Mouse (Mus musculus) ovary, postnatal 14 days (tissue): ENCODE results near the gene Tpx2.

ENCODE experiments used
- DNase-seq: peaks from one replicate; pipeline ENCODE4 v3.0.0; 2022; ENCODE audit warnings: low spot score

Gene Tpx2

DNA sequence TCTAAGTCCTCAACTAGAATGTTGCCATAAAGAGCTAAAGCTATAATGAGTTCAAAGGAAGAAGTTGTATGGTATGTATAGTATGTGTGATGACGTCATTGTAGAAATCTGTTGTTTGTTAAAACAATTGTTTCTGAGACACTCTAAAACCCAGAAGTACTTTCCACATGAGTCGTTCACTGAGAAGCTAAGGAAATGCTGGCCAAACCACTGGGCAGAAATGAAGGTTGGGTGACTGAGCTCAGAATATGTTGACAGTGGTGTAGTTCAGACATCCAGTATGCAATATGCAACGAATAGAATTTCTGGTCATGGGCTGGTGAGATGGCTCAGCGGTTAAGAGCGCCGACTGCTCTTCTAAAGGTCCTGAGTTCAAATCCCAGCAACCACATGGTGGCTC is 15.6 kb downstream of the Tpx2 start:
- no peak for DNase-seq

DNA sequence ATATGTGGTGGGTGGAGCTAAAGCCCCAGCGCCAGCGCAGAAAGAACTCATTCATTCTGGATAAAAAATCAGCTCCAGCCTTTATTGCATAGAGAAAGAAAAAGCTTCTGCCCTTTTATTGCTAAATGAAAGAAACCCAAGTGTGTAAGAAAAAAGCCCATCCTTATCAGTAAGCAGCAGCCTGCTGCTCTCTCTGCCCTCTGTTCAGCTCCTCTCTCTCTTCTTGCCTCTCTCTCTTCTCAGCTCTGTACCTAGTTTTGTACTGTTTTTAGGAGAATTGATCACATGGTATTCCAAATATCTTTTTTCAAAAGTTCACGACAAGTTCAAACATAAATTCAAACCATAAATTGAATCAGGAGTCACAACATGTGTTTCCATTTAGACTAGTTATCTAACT is 30.5 kb downstream of the Tpx2 start:
- no peak for DNase-seq

DNA sequence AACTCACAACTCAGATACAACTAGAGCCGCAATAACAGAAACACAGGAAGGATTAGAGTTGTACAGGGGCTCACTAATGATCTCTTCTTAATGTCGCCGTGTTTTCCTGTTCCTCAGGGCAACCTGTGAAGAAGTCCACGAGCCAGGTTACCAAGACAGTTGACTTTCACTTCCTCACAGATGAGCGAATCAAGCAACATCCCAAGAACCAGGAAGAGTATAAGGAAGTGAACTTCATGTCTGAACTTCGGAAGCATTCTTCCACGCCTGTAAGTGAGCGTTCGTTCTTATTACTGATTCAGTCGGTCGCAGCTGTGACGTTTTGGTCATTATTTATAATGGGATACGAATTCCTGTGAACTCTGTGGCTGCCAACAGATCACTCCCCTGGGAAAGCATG is 33.1 kb downstream of the Tpx2 start:
- DNase-seq: no peak

- DNase-seq: no peak
These were observed 36.4 kb downstream of the Tpx2 start for GRCm38 (mm10) chr2:152884101-152884645.

DNA sequence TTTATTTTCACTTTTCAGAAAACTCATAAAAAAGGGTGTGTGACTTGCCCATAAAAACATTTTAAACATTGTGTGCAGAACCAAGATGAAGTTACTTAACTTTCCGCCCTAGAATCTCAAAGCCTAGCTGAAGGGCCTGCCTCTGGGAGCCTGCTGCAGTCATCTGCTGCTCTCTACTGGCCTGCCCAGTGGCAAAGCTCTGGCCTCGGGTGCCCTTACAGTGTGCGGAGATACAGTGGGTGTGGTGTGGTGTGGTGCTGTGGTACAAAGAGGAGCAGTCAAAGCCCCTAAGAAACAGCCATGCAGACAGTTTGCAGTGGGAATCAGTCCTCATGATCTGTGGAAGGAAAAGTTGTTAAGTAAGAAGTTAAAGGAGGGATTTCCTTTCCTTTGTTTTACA is 39.5 kb downstream of the Tpx2 start:
- no peak for DNase-seq

DNA sequence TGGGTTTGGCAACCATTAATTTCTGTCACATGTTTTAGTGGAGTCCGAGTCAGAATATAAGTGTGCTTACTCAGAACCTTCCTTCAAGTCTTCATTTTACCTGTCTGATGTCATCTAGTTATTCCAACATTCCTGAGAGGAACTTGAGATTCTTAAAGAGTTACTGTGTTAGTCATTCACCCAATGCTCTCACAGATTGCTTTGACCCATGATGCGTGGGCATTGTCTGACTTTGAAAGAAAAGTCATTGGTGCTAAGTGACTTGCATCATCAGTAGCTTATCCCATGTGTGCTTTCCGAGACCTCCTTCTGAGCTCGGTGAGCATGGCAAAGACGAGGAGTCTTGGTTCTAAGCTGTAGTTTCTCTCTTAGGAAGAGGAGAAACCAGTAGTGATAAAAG is 41.0 kb downstream of the Tpx2 start:
- DNase-seq: no peak

- no peak for DNase-seq
These were observed 48.1 kb downstream of the Tpx2 start for GRCm38 (mm10) chr2:152895834-152896233.

DNA sequence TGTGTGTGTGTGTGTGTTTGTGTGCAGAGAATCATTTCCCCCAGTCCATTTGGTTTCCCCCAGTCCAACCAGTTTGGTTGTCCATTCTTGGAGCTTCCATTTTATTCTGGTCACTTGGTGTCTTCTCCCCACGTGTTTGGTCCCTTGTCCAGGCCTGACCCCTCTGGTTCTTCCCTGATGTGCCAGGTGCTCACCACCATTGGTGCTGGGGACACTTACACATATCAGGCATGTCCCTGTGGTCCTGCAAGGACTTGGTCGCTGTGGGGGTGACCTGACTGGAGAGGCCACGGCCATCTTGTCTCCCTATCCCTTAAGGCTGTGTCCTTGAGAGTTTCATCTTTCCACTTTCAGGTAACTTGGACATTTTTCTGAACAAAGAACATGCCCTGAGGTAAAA is 49.2 kb downstream of the Tpx2 start:
- no peak for DNase-seq

DNA sequence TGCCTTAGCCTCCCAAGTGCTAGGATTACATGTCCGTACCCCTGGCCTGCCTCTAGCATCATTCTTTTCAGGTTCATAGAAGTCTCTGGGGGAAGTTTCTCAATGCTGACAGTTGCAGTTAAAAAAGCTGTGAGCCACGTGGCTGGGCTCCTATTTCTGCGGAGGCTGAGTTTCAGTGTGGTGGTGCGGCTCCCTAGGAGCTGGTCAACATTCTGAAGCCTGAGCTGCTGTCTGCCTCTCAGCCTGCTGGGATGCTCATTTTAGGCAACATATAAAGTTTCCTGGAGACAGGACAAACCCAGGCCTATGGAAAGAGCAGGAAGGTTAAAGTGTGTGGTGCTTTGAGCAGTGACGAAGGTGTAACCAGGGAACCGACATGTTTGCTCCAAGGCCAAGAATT is 51.2 kb downstream of the Tpx2 start:
- no peak for DNase-seq

DNA sequence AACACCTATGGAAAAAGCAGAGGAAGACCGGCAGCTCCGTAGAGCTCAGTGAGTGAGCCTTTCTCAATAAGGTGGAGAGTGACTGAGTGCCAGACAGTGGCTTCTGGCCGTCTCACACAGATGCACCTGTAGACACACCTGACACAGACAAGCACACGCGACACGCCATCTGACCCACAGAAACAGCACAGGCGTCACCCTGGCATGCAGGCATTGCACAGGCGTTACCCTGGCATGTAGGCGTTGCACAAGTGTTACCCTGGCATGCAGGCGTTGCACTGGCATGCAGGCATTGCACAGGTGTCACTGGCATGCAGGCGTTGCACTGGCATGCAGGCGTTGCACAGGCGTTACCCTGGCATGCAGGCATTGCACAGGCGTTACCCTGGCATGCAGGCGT is 53.5 kb downstream of the Tpx2 start:
- DNase-seq: no peak

- no peak for DNase-seq
These were observed 54.9 kb downstream of the Tpx2 start for GRCm38 (mm10) chr2:152902658-152903057.

- DNase-seq: no peak
These were observed 55.8 kb downstream of the Tpx2 start for GRCm38 (mm10) chr2:152903586-152903985.

GRCm38 (mm10) chr2:152904127-152904643 is 56.4 kb downstream of the Tpx2 start:
- no peak for DNase-seq

- DNase-seq: no peak
These were observed 57.5 kb downstream of the Tpx2 start for GRCm38 (mm10) chr2:152905036-152905829.

DNA sequence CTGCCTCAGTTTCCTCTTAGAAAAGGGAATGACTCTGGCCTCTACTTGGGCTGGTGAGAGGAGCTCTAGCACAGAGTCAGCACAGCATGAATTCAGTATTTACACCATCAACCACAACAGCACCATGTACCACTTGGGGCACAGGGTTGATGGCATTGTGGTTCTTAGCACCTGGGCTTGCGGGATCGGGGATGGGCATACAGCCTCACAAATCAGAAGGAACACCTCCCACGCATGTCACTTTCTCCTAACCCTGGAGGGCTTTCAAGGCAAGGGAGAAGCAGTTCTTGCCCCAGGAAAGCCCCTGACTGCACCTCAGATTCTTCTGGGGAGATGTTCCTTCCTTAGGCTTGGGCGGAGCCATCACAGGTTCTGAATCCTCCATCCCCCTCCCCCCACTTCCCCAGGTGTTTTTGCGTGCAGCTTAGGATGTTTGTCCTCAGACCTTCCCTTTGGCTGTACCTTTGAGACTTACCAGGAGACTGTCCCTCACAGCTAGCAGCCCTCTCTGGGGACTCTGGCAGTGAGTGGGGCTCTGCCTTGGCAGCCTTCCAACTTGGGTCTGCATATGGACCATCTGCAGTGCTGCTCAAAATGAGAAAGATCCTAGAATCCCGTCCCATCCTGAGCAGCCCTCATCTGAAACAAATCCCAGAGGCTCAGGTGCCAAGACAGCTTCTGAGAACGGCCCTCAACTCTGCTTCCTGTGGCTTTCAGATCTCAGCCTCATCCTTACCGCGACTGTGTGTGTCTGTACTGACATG is 58.7 kb downstream of the Tpx2 start:
- DNase-seq: no peak

GRCm38 (mm10) chr2:152907114-152907943 is 59.6 kb downstream of the Tpx2 start:
- no peak for DNase-seq

DNA sequence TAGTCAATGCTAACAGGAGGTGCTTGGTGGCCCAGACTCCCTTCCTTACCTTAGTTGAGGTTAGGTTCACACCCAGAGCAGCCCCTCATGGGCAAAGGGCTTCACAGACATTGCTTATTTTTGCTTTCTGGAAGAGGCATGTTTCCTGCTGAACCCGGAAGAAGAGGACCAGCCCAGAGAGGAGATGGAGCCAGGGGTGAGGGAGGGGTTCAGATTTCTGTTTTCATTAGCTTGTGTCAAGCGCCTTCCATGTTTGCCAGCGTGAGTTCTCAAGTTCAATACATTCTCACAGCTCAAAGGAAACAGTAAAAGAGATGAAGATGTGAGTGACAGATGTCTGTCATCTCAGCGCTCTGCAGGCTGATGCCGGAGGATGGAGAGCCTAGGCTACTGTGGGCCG is 62.1 kb downstream of the Tpx2 start:
- no peak for DNase-seq

GRCm38 (mm10) chr2:152911031-152911430 is 63.3 kb downstream of the Tpx2 start, which contains the start of gene Mylk2:
Mylk2 (plus strand) TSS chr2:152911352.
- DNase-seq: no peak

DNA sequence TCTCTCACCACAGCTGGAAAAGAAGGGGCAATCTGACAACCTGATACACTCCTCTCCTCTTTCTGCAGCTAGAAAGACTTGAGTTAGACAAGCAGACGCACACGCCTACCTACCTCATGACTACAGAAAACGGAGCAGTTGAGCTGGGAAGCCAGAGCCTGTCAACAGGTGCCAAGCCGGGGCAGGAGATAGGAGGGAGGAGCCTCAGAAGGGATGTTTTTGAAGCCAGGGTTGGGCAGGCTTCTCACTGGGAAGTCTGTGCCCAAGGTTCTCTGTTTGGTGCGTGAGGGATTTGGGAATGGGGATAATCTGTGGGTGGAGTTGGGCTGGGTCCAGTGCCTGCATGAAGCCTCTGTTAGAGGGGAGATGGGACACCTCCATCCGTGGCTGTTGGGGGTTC is 63.7 kb downstream of the Tpx2 start:
- no peak for DNase-seq

GRCm38 (mm10) chr2:152913471-152913870 is 65.7 kb downstream of the Tpx2 start:
- no peak for DNase-seq

- DNase-seq: peak; percentile 85
These were observed 66.8 kb downstream of the Tpx2 start for GRCm38 (mm10) chr2:152914310-152915120.
